Mouse (Mus musculus) megakaryocyte, adult 5-6 weeks (primary cell): ENCODE results near the gene Krt32. TPM values are rescaled to one million over a fixed set of nuclear protein-coding genes. Genes with fewer than 3 reads are reported as not detected.

Experiments used
- ATAC-seq: 2 replicates; pipeline ENCODE4 v1.8.0; 2016; ENCODE audit warnings: mild to moderate bottlenecking, inconsistent platforms; ENCODE audit not compliant: poor library complexity, severe bottlenecking
- total RNA-seq, 2 experiments: library from RNA; stranded (forward) in 1 of 2; stranded (reverse) in 1 of 2; fragments of 153-499, 151-499 nt in 1 of 2; fragments of 221-1000, 200-1000 nt in 1 of 2; gene quantifications; 2 replicates each; pipeline versions ENCODE4 v1.2.3 to v1.2.4; 2015 to 2017

Gene Krt32
- total RNA-seq, 2 experiments from 2014 or later = not detected

DNA sequence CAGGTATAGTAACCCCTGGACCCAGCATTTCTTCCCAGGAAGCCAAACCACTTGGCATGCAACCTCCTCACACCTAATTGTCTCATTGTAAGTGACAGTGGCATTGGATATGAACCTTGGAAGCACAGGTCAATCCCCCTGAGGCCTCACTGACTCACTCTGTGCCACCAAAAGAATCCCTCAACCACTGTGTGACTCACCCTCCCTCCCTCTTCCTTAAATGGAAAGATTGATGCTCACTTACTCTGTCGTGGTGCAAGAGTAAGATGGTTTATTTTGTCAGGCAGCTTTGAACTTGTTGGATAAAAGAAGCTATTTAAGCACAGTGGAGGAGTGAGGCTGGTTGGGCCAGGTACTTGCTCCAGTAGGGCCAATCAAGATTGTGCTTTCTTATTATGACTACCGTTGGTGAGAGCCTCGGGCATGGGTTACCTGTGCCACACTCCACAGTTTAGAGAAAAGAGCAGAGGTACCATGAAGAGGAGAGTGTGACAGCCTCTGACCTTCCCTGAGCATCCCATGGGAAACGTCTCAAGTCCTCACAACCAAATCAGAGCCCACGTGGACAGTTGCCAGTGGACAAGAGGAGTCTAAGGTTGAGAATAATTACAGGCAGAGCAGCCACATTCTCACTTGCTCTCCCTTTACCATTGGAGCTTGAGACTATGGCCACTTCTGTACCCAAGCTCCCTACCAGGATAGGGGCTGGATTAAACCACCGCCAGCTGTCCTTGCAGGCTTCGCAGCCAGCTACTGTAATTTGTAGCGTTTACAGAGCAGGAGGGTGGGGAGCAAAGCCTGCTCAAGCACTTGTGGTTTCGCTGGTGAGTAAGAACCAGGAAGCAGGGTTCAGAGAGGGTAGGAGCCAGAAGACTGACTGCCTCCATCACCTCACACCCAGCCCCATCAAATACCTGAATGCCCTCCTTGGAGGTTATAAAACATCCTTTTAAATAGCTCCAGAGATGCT, 32.1 kb downstream of the Krt32 start:
- ATAC-seq = no peak

DNA sequence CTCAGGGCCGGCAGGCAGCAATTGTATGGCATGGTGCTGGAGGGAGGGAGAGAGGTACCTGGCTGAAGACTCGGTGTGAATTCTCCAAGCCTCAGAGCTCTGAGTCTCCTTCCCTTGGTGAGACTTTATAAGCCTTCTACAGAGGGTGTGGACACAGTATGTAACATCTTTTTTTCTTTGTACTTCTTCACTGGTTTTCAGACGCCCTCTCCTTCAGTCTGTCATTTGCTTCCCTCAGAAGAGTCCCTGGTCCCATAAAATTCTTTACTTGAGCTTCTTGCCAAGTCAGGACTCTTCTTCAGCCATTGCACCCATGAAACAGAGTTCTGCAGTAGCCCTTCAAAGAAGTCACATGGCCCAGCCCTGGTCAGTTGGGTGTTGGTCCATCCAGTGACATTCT, 37.6 kb downstream of the Krt32 start, which contains the start of gene Krt31:
Gene Krt31, minus strand, starts transcription at position 101 of the 400 bp plus-strand sequence.
- ATAC-seq = no peak

DNA sequence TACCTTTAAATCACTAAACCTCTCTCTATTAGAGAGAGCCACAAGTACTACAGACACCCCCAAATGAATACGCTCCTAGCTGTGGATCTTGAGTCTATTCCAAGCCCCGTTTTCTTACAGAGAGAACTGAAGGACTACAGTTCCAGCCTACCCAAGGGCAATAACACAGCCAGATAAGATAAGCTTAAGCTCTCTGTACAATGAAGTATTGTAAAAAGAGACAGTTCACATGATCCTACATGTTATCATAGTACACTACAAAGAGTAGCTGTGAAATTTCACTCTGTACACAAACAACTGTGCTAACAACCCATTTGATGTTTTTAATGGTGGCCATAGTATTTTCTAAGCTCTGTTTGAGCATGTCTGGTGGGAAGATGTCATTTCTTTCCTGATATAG, 40.8 kb downstream of the Krt32 start:
- no peak for ATAC-seq

- ATAC-seq = no peak
Observed at GRCm38 (mm10) chr11:100046303-100046866, 41.6 kb downstream of the Krt32 start.

GRCm38 (mm10) chr11:100041454-100041853, 46.6 kb downstream of the Krt32 start, which contains the start of gene Krt34:
Gene Krt34, minus strand, starts transcription at chr11:100041554.
- no peak for ATAC-seq

Other genes with a start within 250 kb of the Krt32 start
- gene Krtap4-16, start 236.6 kb downstream of the Krt32 start, total RNA-seq (2015) = not detected in 2 replicates
- not detected in 2 replicates for gene Krtap4-16, start 236.6 kb downstream of the Krt32 start, total RNA-seq (2017)
- gene Gm11568, start 230.3 kb downstream of the Krt32 start, total RNA-seq (2015) = not detected in 2 replicates
- gene Gm11568, start 230.3 kb downstream of the Krt32 start, total RNA-seq (2017) = not detected in 2 replicates
- not detected in 2 replicates for gene Gm11559, start 223.8 kb downstream of the Krt32 start, total RNA-seq (2015)
- not detected in 2 replicates for gene Gm11559, start 223.8 kb downstream of the Krt32 start, total RNA-seq (2017)
- gene Krtap9-1, start 214.8 kb downstream of the Krt32 start, total RNA-seq (2015) = not detected in 2 replicates
- not detected in 2 replicates for gene Krtap9-1, start 214.8 kb downstream of the Krt32 start, total RNA-seq (2017)
- gene Gm11567, start 209.0 kb downstream of the Krt32 start, total RNA-seq (2015) = not detected in 2 replicates
- not detected in 2 replicates for gene Gm11567, start 209.0 kb downstream of the Krt32 start, total RNA-seq (2017)
- not detected in 2 replicates for gene Krtap31-1, start 180.3 kb downstream of the Krt32 start, total RNA-seq (2015)
- not detected in 2 replicates for gene Krtap31-1, start 180.3 kb downstream of the Krt32 start, total RNA-seq (2017)
- gene Gm11565, start 173.5 kb downstream of the Krt32 start, total RNA-seq (2015) = not detected in 2 replicates
- gene Gm11565, start 173.5 kb downstream of the Krt32 start, total RNA-seq (2017) = not detected in 2 replicates
- gene Krtap31-2, start 151.9 kb downstream of the Krt32 start, total RNA-seq (2015) = not detected in 2 replicates
- not detected in 2 replicates for gene Krtap31-2, start 151.9 kb downstream of the Krt32 start, total RNA-seq (2017)
- not detected in 2 replicates for gene Krtap9-5, start 139.8 kb downstream of the Krt32 start, total RNA-seq (2015)
- not detected in 2 replicates for gene Krtap9-5, start 139.8 kb downstream of the Krt32 start, total RNA-seq (2017)
- not detected in 2 replicates for gene Krtap29-1, start 109.2 kb downstream of the Krt32 start, total RNA-seq (2015)
- not detected in 2 replicates for gene Krtap29-1, start 109.2 kb downstream of the Krt32 start, total RNA-seq (2017)
- gene Krtap16-1, start 101.6 kb downstream of the Krt32 start, total RNA-seq (2015) = not detected in 2 replicates
- gene Krtap16-1, start 101.6 kb downstream of the Krt32 start, total RNA-seq (2017) = not detected in 2 replicates
- not detected in 2 replicates for gene Krtap17-1, start 94.2 kb downstream of the Krt32 start, total RNA-seq (2015)
- not detected in 2 replicates for gene Krtap17-1, start 94.2 kb downstream of the Krt32 start, total RNA-seq (2017)
- gene Krt33a, start 72.0 kb downstream of the Krt32 start, total RNA-seq (2015) = not detected in 2 replicates
- gene Krt33a, start 72.0 kb downstream of the Krt32 start, total RNA-seq (2017) = not detected in 2 replicates
- gene Krt33b, start 58.4 kb downstream of the Krt32 start, total RNA-seq (2015) = not detected in 2 replicates
- gene Krt33b, start 58.4 kb downstream of the Krt32 start, total RNA-seq (2017) = not detected in 2 replicates
- not detected in 2 replicates for gene Krt34, start 46.7 kb downstream of the Krt32 start, total RNA-seq (2015)
- gene Krt34, start 46.7 kb downstream of the Krt32 start, total RNA-seq (2017) = not detected in 2 replicates
- gene Krt31, start 37.7 kb downstream of the Krt32 start, total RNA-seq (2015) = not detected in 2 replicates
- not detected in 2 replicates for gene Krt31, start 37.7 kb downstream of the Krt32 start, total RNA-seq (2017)
- gene Krt35, start 8.0 kb upstream of the Krt32 start, total RNA-seq (2015) = not detected in 2 replicates
- not detected in 2 replicates for gene Krt35, start 8.0 kb upstream of the Krt32 start, total RNA-seq (2017)
- not detected in 2 replicates for gene Krt36, start 17.4 kb upstream of the Krt32 start, total RNA-seq (2015)
- gene Krt36, start 17.4 kb upstream of the Krt32 start, total RNA-seq (2017) = not detected in 2 replicates
- gene Krt13, start 33.3 kb upstream of the Krt32 start, total RNA-seq (2015) = not detected in 2 replicates
- not detected in 2 replicates for gene Krt13, start 33.3 kb upstream of the Krt32 start, total RNA-seq (2017)
- gene Krt15, start 47.7 kb upstream of the Krt32 start, total RNA-seq (2015) = not detected in 2 replicates
- not detected in 2 replicates for gene Krt15, start 47.7 kb upstream of the Krt32 start, total RNA-seq (2017)
- gene Krt19, start 60.4 kb upstream of the Krt32 start, total RNA-seq (2015) = not detected in 2 replicates
- not detected in 2 replicates for gene Krt19, start 60.4 kb upstream of the Krt32 start, total RNA-seq (2017)
- gene Krt9, start 105.0 kb upstream of the Krt32 start, total RNA-seq (2015) = not detected in 2 replicates
- 0.04 TPM in 1 of 2 replicates, not detected in the other for gene Krt9, start 105.0 kb upstream of the Krt32 start, total RNA-seq (2017)
- gene Krt14, start 119.3 kb upstream of the Krt32 start, total RNA-seq (2015) = not detected in 2 replicates
- not detected in 2 replicates for gene Krt14, start 119.3 kb upstream of the Krt32 start, total RNA-seq (2017)
- not detected in 2 replicates for gene Krt16, start 160.7 kb upstream of the Krt32 start, total RNA-seq (2015)
- not detected in 2 replicates for gene Krt16, start 160.7 kb upstream of the Krt32 start, total RNA-seq (2017)
- not detected in 2 replicates for gene Krt17, start 172.8 kb upstream of the Krt32 start, total RNA-seq (2015)
- gene Krt17, start 172.8 kb upstream of the Krt32 start, total RNA-seq (2017) = not detected in 2 replicates
- gene Krt42, start 181.6 kb upstream of the Krt32 start, total RNA-seq (2015) = not detected in 2 replicates
- gene Krt42, start 181.6 kb upstream of the Krt32 start, total RNA-seq (2017) = not detected in 2 replicates
- gene Eif1, start 231.7 kb upstream of the Krt32 start, total RNA-seq (2015) = 1,372 and 1,486 TPM in 2 replicates
- 248 and 320 TPM in 2 replicates for gene Eif1, start 231.7 kb upstream of the Krt32 start, total RNA-seq (2017)
- gene Gast, start 246.2 kb upstream of the Krt32 start, total RNA-seq (2015) = not detected in 2 replicates
- gene Gast, start 246.2 kb upstream of the Krt32 start, total RNA-seq (2017) = not detected in 2 replicates